Mouse (Mus musculus) heart, embryonic 14.5 days (tissue): ENCODE measurements around the gene Rbms3. TPM values are rescaled to one million over a fixed set of nuclear protein-coding genes. Genes with fewer than 3 reads are reported as not detected.

Experiments used
- ATAC-seq: fragments of 200-750 bp; cut with Nextera tagmentation; 2 replicates; pipeline ENCODE4 v1.8.0; 2017; ENCODE audit warnings: low read depth, moderate TSS enrichment; ENCODE audit not compliant: insufficient number of reproducible peaks, insufficient read depth, low FRiP score
- H3K27ac ChIP-seq, 2 experiments: fragments of 200-500 bp in 1 of 2; fragments of 300-500 bp in 1 of 2; sonication (generic) in 1 of 2; replicated peaks in 1 of 2; 2 replicates each; pipeline ENCODE4 v1.5.1; 2012 to 2014; ENCODE audit warnings: low read depth in 2 of 2, low read length in 2 of 2, control low read depth in 1 of 2, mild to moderate bottlenecking in 1 of 2, mixed read lengths in 1 of 2; ENCODE audit not compliant: control insufficient read depth in 1 of 2, insufficient read depth in 1 of 2
- H3K27me3 ChIP-seq: fragments of 300-500 bp; sonication (generic); 2 replicates; pipeline ENCODE4 v1.6.1; 2014; ENCODE audit warnings: mild to moderate bottlenecking, low read length, control low read depth; ENCODE audit not compliant: control insufficient read depth, insufficient read depth
- H3K36me3 ChIP-seq: fragments of 300-500 bp; sonication (generic); 2 replicates; pipeline ENCODE4 v1.6.1; 2014; ENCODE audit warnings: mild to moderate bottlenecking, control low read depth, low read length, mixed read lengths; ENCODE audit not compliant: control insufficient read depth, insufficient read depth
- H3K4me1 ChIP-seq, 2 experiments: fragments of 200-500 bp in 1 of 2; fragments of 300-500 bp in 1 of 2; sonication (generic) in 1 of 2; 2 replicates each; pipeline ENCODE4 v1.6.1; 2012 to 2014; ENCODE audit warnings: low read length in 2 of 2, control low read depth in 1 of 2, mixed read lengths in 1 of 2; ENCODE audit not compliant: control insufficient read depth in 2 of 2, insufficient read depth in 2 of 2
- H3K4me2 ChIP-seq: fragments of 300-500 bp; sonication (generic); 2 replicates; pipeline ENCODE4 v1.6.1; 2014; ENCODE audit warnings: mild to moderate bottlenecking, low read length
- H3K4me3 ChIP-seq, 2 experiments: fragments of 200-500 bp in 1 of 2; fragments of 300-500 bp in 1 of 2; sonication (generic) in 1 of 2; 2 replicates each; pipeline ENCODE4 v1.5.1; 2012 to 2014; ENCODE audit warnings: low read length in 2 of 2, mild to moderate bottlenecking in 2 of 2, control low read depth in 1 of 2, low read depth in 1 of 2, moderate library complexity in 1 of 2; ENCODE audit not compliant: control insufficient read depth in 1 of 2, insufficient read depth in 1 of 2
- H3K9ac ChIP-seq: fragments of 300-500 bp; sonication (generic); 2 replicates; pipeline ENCODE4 v1.6.1; 2014; ENCODE audit warnings: mild to moderate bottlenecking, low read length
- H3K9me3 ChIP-seq: fragments of 300-500 bp; sonication (generic); 2 replicates; pipeline ENCODE4 v1.6.1; 2016; ENCODE audit warnings: low read length, control low read depth; ENCODE audit not compliant: control insufficient read depth
- WGBS: fragments of 180-500 bp; shearing (Covaris S2); extraction: QIAGEN DNeasy Blood & Tissue Kit; methylation state at CpG from one replicate; pipeline ENCODE4 v1.1.7; 2014; 5-methylcytosine and 5-hydroxymethylcytosine counted together
- polyA plus RNA-seq: library from polyadenylated mRNA; unstranded; fragments of >200 nt; fragmentation: Nextera tagmentation; extraction: Ambion mirVana; gene quantifications from 2 replicates; pipeline ENCODE4 v1.2.1, GENCODE M21; 2014

Gene Rbms3
- polyA plus RNA-seq, 1 experiment from 2014 or later, result 39.4 TPM

DNA sequence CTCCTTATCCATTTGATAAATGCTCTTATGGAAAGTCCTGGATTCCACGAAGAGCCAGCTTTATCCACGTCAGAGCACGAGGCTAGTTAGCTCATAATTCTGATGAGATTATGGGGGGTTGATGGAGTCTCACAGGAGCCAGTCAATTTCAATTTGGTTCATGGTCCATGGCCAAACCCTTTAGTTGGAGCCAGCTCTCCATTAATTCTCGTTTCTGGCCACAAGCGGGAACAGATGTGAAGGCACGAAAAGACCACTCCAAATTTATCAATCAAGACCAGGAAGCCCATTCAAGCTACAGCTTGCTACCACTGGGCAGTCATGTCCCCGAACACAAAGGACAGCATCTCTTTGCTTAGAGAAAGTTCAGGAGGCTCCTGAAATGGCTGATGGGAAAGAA, 330.7 kb downstream of the Rbms3 start:
- ATAC-seq, result no peak

DNA sequence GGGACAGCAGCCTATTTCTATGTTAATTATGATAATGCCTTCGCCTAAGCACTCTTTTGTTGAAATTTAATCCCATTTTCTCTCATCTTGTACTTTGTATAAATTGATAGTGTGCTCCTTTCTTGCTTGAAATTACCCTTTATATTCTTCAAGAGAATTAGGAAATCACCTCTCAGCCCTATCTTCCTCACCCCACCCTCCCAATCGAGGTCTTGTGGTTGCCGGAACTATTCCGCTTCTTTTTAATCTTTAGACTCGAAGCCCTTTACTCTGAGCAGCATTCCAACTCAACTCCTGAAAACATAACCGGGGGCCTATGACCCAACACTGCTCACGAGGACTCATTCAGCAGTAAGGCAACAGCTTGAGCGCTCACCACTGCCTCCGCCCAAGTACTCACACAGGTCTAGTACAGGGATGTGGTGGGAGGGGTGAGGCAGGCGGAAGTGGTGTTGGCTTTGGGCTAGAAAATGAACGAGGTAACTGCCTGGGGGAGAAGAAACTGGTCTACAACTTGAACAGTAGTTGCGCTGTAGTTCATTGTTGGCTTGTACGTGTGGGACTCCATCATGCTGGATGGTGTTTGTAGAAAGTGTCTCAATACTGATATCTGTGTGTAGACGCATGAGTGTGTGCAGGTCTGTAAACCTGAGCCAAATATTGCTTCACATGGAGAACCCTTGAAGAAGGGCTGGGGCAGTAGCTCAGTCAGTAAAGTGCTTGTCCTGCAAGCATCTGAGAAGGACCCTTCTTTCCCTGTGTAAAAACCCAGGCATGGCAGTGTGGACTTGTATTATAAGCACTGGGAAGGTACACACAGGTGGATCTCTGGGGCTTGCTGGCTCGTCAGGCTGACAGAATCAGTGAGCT, 331.8 kb downstream of the Rbms3 start:
- no peak overlapping the region for H3K4me3 ChIP-seq
- no peak for ATAC-seq
- no peaks in the 10 kb centered on the region for H3K27me3 ChIP-seq
- H3K27ac ChIP-seq, result no peak overlapping the region
- no peaks in the 10 kb centered on the region for H3K4me1 ChIP-seq
- H3K36me3 ChIP-seq, result no peaks in the 10 kb centered on the region
- 53% methylated on average over 15 of the region's 15 CpGs for WGBS
- H3K9me3 ChIP-seq, result no peaks in the 10 kb centered on the region
- H3K9ac ChIP-seq, result no peak overlapping the region
- no peak overlapping the region for H3K4me2 ChIP-seq

More for the DNA sequence above, 330.7 kb downstream of the Rbms3 start:
- WGBS, result 80% methylated on average over 7 of the region's 7 CpGs
- Histone ChIP-seq H3K27me3 (no peaks in the 10 kb centered on the region), H3K9ac (no peak overlapping the region), H3K9me3 (no peaks in the 10 kb centered on the region), H3K4me2 (no peak overlapping the region), H3K4me1 (no peaks in the 10 kb centered on the region), H3K36me3 (no peaks in the 10 kb centered on the region), H3K4me3 (no peak overlapping the region), H3K27ac (no peak overlapping the region)

DNA sequence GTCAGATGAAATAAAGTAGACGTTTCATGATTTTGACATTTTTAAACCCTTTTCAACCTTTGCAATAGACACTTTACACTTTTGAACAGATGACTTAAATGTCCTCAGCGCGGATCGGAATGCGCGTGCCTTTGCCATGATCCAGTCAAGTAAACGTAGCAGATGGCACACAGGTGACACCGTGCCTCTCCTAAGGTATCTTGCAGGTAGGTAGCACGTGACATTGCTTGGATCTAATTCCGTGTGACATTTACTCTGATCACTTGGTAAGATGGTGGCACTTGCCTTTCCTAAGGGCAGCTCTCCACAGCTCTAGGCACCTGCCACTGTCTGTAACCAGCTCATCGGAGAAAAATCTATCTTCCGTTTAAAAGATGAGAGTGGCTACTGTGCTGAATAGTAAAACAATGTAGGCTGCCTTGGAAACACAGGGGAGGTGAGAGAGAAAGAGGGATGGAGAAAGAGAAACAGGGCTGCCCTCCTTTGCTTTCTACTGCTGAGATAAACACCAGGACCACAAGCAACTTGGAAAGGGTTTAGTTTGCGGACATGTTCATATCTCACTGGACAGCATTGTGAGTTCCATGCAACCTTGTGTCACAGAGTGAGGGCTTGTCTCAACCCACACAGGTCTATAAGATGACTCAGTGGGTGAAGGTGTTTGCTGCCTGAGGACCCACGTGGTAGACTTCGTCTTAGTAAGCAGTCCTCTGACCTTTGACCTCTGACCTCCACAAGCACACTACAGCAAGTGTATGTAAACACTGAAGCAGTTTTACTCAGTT, 338.5 kb downstream of the Rbms3 start:
- H3K27ac ChIP-seq, result no peak overlapping the region
- no peaks in the 10 kb centered on the region for H3K27me3 ChIP-seq
- no peaks in the 10 kb centered on the region for H3K36me3 ChIP-seq
- no peak overlapping the region for H3K4me3 ChIP-seq
- no peak overlapping the region for H3K9ac ChIP-seq
- ATAC-seq, result no peak
- H3K4me1 ChIP-seq, result no peaks in the 10 kb centered on the region
- H3K9me3 ChIP-seq, result no peaks in the 10 kb centered on the region
- H3K4me2 ChIP-seq, result no peak overlapping the region
- 79% methylated on average over 15 of the region's 15 CpGs for WGBS

DNA sequence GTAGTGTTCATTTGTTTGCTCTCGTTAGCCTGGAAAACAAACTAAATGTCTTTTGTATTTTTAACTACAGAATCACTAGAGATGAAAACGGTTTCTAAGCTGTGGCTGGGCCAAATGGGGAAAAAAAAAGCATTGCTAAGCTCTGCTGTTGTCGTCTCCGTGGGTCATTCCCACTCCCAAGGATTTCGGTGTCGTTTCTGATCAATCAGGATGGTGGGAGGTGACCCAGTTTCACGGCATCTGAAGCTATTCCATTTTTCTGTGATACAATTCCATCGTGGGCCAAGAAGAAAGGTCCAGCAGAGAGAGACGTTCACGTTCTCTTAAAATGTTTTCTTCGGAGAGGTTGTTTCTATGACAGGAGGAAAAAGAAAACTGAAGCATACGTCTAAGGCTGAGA, 354.9 kb downstream of the Rbms3 start:
- Histone ChIP-seq H3K4me1 (peaks cover 0 to 5% of the 10 kb centered on the region in 2 experiments; a peak in 1 of 4 replicates), H3K4me2 (no peak overlapping the region), H3K27me3 (no peaks in the 10 kb centered on the region), H3K4me3 (no peak overlapping the region), H3K9ac (no peak overlapping the region), H3K9me3 (no peaks in the 10 kb centered on the region), H3K36me3 (no peaks in the 10 kb centered on the region), H3K27ac (no peak overlapping the region)
- no peak for ATAC-seq
- WGBS, result 82% methylated on average over 12 of the region's 12 CpGs

DNA sequence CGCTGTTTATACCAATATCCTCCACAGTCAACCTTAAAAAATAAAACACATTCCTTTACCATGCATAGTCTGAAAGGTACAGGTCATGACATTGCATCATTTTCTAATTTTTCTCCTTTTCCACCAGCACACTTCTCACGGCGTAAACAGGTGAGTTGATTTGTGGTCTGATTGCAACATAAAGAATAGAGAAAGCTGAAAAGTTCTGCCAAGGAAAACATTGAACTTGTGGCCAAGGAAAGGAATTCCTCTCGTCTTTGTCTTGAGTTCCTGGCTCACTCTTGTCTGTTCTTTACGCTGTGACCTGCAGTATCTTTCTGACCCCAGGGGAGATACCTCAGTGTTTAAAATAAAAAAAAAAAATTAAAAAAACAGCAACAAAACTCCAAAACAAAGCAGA, 370.1 kb downstream of the Rbms3 start:
- no peak overlapping the region for H3K9ac ChIP-seq
- no peak overlapping the region for H3K4me3 ChIP-seq
- H3K9me3 ChIP-seq, result no peaks in the 10 kb centered on the region
- H3K4me1 ChIP-seq, result no peaks in the 10 kb centered on the region
- WGBS, result 75% methylated on average over 5 of the region's 5 CpGs
- no peak overlapping the region for H3K4me2 ChIP-seq
- no peaks in the 10 kb centered on the region for H3K27me3 ChIP-seq
- H3K27ac ChIP-seq, result no peak overlapping the region
- no peaks in the 10 kb centered on the region for H3K36me3 ChIP-seq
- ATAC-seq, result no peak

DNA sequence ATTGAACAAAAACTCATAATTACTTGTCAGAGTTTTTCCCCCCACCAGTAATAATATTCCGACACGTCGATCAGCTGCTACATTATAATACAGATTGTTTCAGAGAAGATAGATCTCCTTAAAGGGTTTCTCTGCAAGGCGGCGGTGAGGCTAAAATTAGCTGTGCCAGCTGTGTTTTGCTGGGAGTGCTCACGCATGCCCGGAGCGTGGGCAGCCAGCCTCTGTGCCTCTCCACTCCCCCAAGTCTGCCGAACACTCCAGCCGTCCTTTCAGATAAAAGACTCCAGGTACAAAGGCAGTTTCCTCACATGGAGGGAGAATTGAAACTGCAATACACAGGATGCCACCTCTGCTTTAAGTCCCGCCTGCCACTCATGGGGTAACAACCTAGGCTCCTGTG, 376.4 kb downstream of the Rbms3 start:
- ATAC-seq, result no peak
- H3K4me1 ChIP-seq, result peaks cover 7 to 13% of the 10 kb centered on the region in 2 experiments; a peak in 3 of 4 replicates
- 12% methylated on average over 11 of the region's 11 CpGs for WGBS

DNA sequence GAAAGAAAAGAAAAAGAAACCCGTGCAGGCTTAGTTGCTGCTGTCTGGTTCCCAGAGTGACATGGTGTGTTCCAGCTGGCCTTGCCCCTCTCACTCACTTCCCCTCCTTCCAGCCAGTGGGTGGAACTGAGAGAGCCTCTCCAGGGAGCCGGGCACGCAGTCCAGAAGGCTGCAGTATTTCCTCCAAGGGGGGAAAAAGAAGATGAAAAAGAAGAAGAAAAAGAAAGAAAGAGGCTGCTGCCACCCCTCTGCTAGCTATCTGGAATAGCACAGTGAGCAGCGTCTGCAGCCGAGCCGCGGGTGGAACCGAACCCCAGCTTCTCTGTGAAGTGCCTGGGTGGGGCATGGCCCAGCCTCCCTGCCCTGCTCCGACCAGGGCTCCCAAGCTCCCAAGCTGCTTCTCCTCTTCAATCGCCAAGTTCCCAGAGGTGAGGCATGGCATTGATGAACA, 377.3 kb downstream of the Rbms3 start:
- peak; percentile 88 for ATAC-seq
- H3K9ac ChIP-seq, result peak overlapping the region; percentile 82
- H3K9me3 ChIP-seq, result no peaks in the 10 kb centered on the region
- no peaks in the 10 kb centered on the region for H3K27me3 ChIP-seq
- peak overlapping the region; percentile 75 for H3K4me2 ChIP-seq
- no peaks in the 10 kb centered on the region for H3K36me3 ChIP-seq
- WGBS, result 1% methylated on average over 10 of the region's 10 CpGs
- peaks cover 9 to 21% of the 10 kb centered on the region in 2 experiments for H3K4me1 ChIP-seq
- peak overlapping the region; percentile 52 to 63 for H3K4me3 ChIP-seq
- peak overlapping the region; percentile 59 to 73 for H3K27ac ChIP-seq

More for the DNA sequence above, 376.4 kb downstream of the Rbms3 start:
- Histone ChIP-seq H3K4me2 (peak overlapping the region; percentile 75), H3K4me3 (peak overlapping the region; percentile 39 to 63), H3K27me3 (no peaks in the 10 kb centered on the region), H3K36me3 (no peaks in the 10 kb centered on the region), H3K9ac (peak overlapping the region; percentile 82), H3K27ac (peak overlapping the region; percentile 48 to 59), H3K9me3 (no peaks in the 10 kb centered on the region)
